Mouse (Mus musculus): Measurements from ENCODE around the gene Atf7ip. TPM values are rescaled to one million over a fixed set of nuclear protein-coding genes. Genes with fewer than 3 reads are reported as not detected.

Gene Atf7ip
- total RNA-seq, 2 experiments from 2014 or later: 185 to 233 TPM

DNA sequence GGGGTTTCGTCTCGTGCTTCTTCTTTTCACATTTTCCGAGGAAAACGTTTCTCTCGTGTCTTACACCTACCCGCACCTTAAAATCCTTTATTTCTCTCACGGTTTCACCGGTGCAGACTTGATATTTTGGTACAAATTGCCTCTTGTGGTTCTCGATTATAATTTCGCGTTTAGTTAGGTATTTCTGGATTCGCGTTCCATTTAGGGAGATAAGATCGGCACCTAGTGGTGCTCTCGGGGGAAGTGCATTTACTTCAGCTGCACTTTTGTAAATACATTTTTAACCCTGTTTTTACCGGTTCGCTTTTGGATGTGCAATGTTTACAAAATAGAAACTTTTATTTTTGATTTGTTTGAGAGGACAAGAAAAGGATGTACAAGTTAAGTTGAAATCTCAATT, 13.3 kb downstream of the Atf7ip start:
- peak; percentile 53 for ATAC-seq (replicated peaks; ENCODE audit: low FRiP score, poor library complexity, severe bottlenecking)

GRCm38 (mm10) chr6:136520361-136520760, 14.4 kb downstream of the Atf7ip start:
- ATAC-seq (replicated peaks; ENCODE audit: low FRiP score, poor library complexity, severe bottlenecking): no peak

- ATAC-seq (replicated peaks; ENCODE audit: low FRiP score, poor library complexity, severe bottlenecking): no peak
Measured at GRCm38 (mm10) chr6:136521681-136522080, 15.7 kb downstream of the Atf7ip start.

- no peak for ATAC-seq (replicated peaks; ENCODE audit: low FRiP score, poor library complexity, severe bottlenecking)
Measured at GRCm38 (mm10) chr6:136522658-136523057, 16.7 kb downstream of the Atf7ip start.

DNA sequence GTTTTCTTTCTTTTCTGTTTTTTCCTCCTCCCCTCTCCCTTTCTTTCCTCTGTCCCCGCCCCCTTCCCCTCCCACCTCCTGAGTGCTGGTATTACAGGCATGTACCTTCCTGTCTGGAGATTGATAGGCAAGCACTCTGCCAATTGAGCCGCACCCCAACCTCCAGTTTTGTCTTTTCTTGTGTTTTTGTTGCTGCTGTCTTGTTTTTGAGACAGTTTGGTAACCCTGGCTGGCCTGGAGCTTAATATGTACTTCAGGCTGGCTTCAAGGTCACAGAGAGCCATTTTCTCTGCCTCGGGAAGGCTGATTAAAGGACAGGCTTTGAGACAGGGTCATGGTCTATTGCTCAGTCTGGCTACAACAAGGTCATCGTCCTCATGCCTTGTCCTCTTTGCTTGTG, 18.8 kb downstream of the Atf7ip start:
- no peak for ATAC-seq (replicated peaks; ENCODE audit: low FRiP score, poor library complexity, severe bottlenecking)

- no peak for ATAC-seq (replicated peaks; ENCODE audit: low FRiP score, poor library complexity, severe bottlenecking)
Measured at GRCm38 (mm10) chr6:136525567-136525966, 19.6 kb downstream of the Atf7ip start.

- ATAC-seq (replicated peaks; ENCODE audit: low FRiP score, poor library complexity, severe bottlenecking): no peak
Measured at GRCm38 (mm10) chr6:136529156-136529555, 23.2 kb downstream of the Atf7ip start.

- peak; percentile 33; the same call in 1 of the 2 replicates for ATAC-seq (replicated peaks; ENCODE audit: low FRiP score, poor library complexity, severe bottlenecking)
Measured at GRCm38 (mm10) chr6:136531792-136532230, 25.8 kb downstream of the Atf7ip start.

GRCm38 (mm10) chr6:136532535-136533291, 26.7 kb downstream of the Atf7ip start:
- ATAC-seq (replicated peaks; ENCODE audit: low FRiP score, poor library complexity, severe bottlenecking): peak; percentile 79

- no peak for ATAC-seq (replicated peaks; ENCODE audit: low FRiP score, poor library complexity, severe bottlenecking)
Measured at GRCm38 (mm10) chr6:136533804-136534203, 27.8 kb downstream of the Atf7ip start.

DNA sequence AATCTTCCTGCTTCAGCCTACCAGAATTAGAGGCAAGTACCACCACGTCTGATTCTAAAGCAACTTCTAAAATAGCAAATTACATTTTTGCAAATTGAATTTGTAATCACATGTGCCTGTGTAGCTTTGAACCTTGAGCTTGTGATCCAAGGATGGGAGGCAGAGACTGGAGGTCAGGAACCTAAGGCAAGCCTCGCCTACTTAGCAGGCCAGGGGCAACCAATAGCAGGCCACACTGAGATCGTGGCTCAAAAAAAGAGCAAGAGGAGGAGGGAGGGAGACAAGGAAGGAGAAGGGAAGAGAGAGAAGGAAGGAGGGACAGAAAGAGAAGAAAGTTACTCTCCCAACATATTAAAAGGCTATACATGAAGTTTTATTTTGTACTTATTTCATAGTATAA, 28.5 kb downstream of the Atf7ip start:
- no peak for ATAC-seq (replicated peaks; ENCODE audit: low FRiP score, poor library complexity, severe bottlenecking)

DNA sequence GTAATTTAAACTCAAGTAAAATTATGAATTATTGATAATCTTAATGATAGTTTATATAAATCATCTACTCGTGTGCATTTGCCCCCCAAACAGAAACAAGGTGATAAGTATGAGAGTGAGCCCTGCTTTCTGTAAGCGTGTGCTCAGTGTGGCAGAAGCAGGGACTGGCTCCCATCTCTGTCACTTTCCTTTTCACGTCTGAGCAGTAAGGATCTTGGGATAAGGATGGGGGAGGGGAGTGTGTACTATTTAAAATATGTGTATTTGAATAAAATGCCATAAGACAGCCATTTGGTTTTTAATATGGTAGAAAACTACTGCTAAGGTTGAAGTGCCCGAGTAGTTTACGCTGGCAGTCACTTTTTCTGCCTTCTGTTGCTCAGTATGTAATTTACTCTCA, 29.2 kb downstream of the Atf7ip start:
- no peak for ATAC-seq (replicated peaks; ENCODE audit: low FRiP score, poor library complexity, severe bottlenecking)

DNA sequence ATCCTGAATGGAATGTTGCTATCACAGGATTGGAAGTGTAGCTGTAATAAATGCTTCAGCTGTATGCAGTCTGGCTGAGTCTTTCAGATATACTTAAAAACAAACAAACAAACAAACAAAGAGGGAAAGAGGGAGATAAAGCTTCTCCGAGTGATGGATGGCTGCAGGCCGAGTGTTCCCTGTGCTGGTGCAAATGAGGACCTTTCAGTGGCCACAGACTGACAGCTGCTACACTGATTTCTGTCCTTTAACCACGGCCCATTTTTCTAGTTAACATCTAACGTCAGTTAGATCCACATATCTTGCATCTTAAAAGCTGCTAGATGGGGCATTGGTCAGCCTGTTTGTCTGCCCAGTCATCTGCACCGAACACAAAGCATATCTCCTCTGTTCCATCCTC, 30.2 kb downstream of the Atf7ip start:
- ATAC-seq (replicated peaks; ENCODE audit: low FRiP score, poor library complexity, severe bottlenecking): no peak

GRCm38 (mm10) chr6:136541350-136541749, 35.4 kb downstream of the Atf7ip start:
- ATAC-seq (replicated peaks; ENCODE audit: low FRiP score, poor library complexity, severe bottlenecking): no peak

GRCm38 (mm10) chr6:136542105-136542504, 36.1 kb downstream of the Atf7ip start:
- no peak for ATAC-seq (replicated peaks; ENCODE audit: low FRiP score, poor library complexity, severe bottlenecking)

DNA sequence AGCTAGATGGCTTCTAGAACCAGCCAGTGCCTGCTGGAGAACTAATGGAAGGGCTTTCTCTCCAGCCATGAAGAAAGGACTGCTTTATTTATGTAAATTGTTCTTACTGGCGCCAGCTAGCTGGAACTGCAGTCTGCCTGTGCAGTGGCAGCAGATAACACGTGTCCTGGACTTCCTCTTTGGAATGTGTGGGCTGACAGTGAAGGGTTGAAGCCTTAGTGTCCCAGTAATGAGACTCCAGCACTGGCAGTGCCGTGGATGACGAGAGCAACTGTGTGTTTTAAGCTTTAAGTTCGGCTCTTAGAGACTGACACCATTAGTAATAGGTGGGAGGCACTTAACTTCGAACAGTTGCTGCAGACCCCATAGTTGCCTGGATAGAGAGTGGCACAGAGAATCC, 37.2 kb downstream of the Atf7ip start:
- no peak for ATAC-seq (replicated peaks; ENCODE audit: low FRiP score, poor library complexity, severe bottlenecking)

- no peak for ATAC-seq (replicated peaks; ENCODE audit: low FRiP score, poor library complexity, severe bottlenecking)
Measured at GRCm38 (mm10) chr6:136545284-136545870, 39.4 kb downstream of the Atf7ip start.

- ATAC-seq (replicated peaks; ENCODE audit: low FRiP score, poor library complexity, severe bottlenecking): no peak
Measured at GRCm38 (mm10) chr6:136546286-136546685, 40.3 kb downstream of the Atf7ip start.

GRCm38 (mm10) chr6:136546987-136547386, 41.0 kb downstream of the Atf7ip start:
- ATAC-seq (replicated peaks; ENCODE audit: low FRiP score, poor library complexity, severe bottlenecking): peak; percentile 48; the same call in 1 of the 2 replicates

GRCm38 (mm10) chr6:136548041-136548770, 42.2 kb downstream of the Atf7ip start:
- no peak for ATAC-seq (replicated peaks; ENCODE audit: low FRiP score, poor library complexity, severe bottlenecking)

- ATAC-seq (replicated peaks; ENCODE audit: low FRiP score, poor library complexity, severe bottlenecking): no peak
Measured at GRCm38 (mm10) chr6:136548796-136549195, 42.8 kb downstream of the Atf7ip start.
